Mouse (Mus musculus): ENCODE results near the gene Sbsn.
"Not testable (repeated sequence)": the region's sequence is repeated elsewhere in the genome, so short reads cannot be mapped to it uniquely, and the experiment has no call there.

The Sbsn gene

DNA sequence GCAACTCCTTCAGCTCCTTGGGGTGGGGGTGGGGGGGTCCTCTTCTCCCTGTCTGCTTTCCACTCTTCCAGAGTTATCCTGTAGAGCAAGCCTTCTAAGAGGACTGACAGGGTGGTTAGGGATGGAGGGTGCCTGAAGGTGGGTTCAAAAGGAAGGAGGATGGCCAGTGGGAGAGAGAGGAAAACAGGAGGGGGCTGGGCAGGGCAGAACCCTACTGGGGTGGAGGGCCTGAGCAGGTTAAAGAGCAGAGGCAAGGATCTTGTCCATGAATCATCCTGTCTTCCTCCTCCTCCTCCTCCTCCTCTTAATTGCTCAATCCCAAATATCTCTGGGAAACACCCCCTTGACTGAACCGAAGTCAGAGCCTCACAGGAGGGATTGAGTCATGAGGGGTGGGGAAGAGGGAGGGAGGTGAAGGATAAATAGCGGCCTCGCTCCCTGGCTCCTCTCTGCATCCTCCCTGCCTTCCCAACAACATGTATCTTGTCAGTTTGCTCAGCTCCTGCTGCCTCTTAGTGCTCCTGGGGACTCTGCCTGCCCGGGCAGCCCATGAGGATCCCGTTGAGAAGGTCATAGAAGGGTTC lies at the start of gene Sbsn:
Gene Sbsn, plus strand, starts transcription at position 386 of the 584 bp plus-strand sequence.
- no peak for DNase-seq (ENCODE audit: low read depth, low spot score)

DNA sequence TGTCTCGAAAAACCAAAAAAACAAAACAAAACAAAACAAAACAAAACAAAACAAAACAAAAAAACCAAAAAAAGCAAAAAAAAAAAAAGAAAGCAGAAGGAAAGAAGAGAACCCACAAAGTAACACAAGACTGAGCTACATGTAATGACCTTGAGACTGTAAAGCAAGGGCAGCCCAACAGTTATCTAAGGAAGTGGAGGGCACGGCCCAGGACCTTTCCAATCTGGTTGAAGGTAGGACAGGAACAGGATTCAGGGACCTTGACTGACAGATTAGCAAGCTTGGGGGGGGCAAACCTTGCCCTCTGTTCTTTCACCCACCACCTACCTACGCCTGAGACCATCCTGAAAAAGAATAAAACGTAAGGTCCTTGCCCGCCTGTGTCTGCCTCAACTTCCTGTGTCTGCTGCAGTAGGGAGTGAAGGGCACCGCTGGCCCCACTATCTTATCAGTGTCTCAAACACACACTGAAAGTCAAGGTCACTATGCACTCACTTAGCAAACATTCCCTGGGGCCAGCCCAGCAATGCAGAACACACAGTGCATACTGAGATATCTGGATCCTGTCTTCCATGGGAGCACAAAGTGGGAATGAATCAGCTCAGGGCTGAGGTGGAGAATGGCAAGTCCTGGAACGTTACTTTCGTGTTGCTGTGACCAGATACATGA lies 44.9 kb upstream of the Sbsn start:
- DNase-seq (ENCODE audit: low read depth, low spot score), result no peak

DNA sequence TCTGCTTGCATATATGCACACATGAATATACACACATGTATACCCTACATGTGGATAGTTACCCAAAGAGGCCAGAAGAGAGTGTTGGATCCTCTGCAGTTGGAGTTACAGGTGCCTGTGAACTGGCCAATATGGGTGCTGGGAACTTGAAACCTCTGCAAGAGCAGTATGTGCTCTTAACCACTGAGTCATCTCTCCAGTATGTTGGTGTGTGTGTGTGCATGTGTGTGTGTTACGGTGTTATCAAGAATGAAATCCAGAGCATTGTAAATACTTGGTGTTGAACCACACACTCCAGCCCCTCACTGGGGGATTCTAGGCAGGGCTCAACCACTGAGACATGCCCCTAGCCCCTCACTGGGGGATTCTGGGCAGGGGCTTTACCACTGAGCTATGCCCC lies 43.8 kb upstream of the Sbsn start:
- no peak for DNase-seq (ENCODE audit: low read depth, low spot score)

DNA sequence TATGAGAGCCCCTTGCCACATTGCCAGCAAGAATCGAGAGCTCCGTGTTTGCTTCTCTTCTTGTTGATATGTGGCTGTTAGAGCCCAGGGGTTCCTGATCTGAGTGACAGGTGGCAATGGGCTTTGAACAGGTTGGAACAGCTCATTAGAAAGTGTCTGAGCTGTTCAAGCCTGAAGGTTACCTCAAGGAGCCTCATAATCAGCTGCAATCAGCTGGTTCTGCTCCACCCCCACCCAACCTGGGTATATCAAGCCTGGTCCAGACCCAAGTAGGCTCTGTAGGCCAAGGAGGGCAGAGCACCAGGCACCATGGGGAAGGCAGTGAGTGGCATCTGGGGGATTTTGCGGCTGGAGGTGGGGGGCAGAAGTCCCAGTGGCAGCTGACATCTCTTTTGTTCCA lies 39.3 kb upstream of the Sbsn start, which contains the start of gene Atp4a:
Gene Atp4a, plus strand, starts transcription at position 268 of the 400 bp plus-strand sequence.
- no peak for DNase-seq (ENCODE audit: low read depth, low spot score)

DNA sequence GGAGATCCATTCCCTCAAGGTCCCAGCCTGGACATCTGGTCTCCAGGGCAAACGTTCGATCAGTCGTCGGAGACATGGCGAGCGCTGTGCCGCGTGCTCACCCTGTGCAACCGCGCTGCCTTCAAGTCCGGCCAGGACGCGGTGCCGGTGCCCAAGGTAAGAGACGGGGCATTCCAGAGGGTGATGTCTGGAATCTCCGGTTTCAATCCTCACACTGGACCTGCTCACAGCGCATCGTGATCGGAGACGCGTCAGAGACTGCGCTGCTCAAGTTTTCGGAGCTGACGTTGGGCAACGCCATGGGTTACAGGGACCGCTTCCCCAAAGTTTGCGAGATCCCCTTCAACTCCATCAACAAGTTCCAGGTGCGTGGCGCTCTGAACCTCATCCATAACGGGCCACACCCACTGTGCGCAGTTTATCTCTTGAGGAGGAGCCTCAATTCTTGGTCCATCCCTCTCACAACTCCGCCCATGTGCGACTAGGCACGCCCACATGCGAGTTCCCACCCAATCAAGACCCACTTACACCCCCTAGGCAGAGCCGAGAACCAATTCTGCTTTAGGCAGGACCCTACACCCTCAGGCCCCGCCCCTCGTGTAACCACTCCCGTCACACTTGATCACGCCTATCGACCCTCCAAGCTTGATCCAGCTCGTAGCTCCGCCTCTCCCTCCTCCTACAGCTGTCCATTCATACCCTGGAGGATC lies 34.1 kb upstream of the Sbsn start:
- peak; percentile 73 for DNase-seq (ENCODE audit: low read depth, low spot score)

DNA sequence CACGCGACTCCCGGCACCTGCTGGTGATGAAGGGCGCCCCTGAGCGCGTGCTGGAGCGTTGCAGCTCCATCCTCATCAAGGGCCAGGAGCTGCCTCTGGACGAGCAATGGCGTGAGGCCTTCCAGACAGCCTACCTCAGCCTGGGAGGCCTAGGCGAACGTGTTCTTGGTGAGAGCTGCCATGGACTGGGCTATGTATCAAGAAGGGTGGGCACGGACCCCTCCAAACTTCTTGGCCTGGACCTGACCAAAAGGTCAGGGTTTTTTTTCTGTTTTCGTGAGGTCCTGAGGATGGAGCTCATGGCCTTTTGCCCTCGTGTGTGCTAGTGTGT lies 33.6 kb upstream of the Sbsn start:
- DNase-seq (ENCODE audit: low read depth, low spot score), result no peak

DNA sequence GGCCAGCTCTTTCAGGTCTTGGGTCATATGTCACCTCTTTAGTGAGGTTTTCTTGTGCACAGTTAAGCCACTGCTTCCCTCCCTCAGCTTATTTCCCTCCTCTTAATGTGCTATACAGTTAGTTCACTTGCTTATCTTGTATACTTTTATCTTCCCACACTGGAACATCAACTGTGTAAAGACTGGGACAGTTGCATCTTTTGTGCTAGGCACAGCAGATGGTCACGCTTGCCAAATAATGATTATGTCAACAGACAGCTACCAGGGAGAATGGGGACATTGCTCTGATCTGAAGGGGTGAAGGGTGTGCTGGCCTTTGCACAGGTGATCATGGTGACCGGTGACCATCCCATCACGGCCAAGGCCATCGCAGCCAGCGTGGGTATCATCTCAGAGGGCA lies 31.6 kb upstream of the Sbsn start:
- no peak for DNase-seq (ENCODE audit: low read depth, low spot score)

DNA sequence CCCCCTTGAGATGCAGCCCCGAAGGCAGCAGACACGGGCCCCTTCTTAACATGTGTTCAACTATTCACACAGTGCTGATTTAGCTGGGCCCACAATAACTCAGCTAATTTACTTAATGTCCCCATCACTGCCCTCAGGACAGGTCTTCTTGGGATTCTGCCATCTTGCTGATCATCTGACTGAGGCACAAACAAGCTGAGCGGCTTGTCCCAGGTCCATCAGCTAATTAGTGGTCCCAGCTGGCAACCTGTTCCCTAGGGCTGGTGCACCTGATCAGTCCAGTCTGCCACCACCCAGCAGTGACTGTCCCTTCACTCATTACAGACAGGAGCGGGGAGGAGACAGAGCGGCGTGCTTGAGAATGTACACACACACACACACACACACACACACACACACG lies 30.0 kb upstream of the Sbsn start:
- no peak for DNase-seq (ENCODE audit: low read depth, low spot score)

DNA sequence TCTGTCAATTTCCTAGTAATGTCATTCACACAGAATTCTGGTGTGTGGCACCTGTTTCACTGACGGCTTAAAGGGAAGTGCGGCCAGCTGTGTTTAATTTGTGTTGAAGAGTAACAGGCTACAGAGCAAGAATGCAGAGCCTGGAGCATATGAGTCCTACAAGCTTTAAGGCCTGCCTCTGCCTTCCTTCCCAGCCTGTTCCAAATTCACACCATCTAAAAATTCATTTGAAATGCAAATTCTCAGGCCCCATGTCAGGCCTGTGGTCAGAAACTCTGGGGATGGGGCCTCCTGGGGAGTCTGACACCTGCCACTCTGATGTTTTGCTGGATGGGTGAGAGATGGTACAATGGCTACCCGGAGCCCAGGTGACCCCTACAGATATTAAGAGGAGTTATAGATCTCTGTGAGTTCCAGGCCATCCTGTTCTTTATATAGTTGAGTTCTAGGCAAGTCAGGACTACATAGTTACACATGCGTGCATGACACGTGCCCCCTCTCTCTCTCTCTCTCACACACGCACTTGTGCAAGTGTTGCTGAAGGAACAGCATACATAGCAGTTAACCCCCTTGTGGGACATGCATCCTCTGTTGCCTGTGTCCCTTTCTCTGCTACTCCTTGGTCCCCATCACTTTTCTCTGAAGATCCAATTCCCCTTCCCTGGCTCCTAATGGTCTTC lies 27.9 kb upstream of the Sbsn start:
- no peak for DNase-seq (ENCODE audit: low read depth, low spot score)

DNA sequence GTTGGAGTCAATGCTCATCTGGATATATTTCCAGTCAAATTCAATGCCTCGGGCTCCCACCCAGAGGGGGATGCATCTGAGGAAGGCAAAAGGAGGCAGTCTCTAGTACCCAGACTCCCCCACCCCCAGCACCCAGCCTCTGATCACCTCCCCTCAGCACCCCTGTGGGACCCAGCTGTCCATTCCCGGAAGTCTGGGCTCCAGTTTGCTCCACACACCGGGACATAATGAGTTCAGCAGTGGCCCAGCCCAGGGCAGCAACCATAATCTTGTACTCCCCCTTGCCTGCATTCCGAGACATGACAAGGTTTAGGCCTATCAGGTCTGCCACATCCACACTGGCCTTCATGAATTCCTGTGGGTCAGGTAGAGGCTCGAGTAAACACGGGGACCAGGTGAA lies 23.1 kb upstream of the Sbsn start:
- no peak for DNase-seq (ENCODE audit: low read depth, low spot score)

DNA sequence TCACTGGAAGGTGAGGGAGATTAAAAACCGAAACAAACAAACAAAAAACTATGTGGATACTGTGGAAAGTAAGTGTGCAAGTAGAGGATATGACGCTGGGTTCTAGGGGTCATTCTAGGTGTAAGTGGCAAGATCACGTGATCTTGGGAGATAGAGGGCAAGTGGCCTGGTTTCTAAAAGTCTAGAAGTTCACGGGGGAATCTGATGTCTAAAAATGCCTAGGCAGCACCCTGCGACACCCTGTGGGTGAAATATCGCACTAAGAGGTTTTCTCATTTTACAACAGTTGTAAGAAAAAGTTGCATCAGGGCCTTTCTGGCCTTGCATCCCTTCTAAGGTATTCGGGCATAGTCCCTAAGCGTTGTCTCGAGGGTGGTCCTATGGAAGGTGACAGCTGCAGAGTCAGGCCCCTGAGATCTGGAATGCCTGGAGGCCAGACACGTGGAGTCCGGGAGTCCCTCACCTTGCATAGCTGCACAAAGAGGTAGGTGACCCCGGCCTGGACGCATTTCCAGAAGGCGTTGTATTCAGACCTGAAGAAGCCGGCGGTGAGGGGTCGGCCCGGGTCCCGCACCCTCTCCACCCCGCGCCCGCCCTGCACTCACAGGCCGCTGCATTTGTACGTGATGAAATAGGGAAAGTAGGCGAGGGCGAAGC lies 22.4 kb upstream of the Sbsn start:
- no peak for DNase-seq (ENCODE audit: low read depth, low spot score)

DNA sequence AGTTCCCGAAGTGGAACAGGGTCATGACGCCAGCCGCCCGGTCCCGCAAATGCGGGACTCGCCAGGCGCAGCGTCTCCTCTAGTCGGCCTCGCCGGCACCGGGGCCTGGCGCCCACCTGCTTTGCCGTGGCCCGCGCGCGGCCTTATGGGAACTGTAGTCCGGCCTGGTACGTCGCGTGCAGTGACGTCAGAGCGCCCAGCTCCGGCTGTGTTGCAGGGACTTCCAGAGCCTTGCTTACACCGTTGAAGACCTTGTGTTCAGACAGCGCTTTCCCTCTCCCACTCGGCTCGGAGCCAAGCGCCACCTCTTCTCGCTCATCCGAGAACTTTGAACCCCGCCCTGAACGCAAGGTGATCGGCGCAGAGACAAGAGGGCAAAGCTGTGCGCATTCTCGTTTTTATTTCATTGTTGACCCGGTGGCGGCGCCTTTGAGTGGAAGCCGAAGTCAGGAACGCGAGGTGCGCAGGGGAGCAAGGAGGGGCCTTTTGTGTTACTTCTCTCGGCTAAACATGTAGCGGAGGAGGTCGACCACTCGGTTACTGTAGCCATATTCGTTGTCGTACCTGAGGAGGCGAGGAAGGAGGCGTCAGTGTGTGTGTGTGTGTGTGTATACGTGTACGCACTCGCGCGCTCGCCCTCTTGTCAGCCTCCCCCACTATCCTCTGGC lies 21.7 kb upstream of the Sbsn start, which contains the start of gene Tmem147:
Gene Tmem147, minus strand, starts transcription at position 145 of the 668 bp plus-strand sequence.
- peak; percentile 91 for DNase-seq (ENCODE audit: low read depth, low spot score)

DNA sequence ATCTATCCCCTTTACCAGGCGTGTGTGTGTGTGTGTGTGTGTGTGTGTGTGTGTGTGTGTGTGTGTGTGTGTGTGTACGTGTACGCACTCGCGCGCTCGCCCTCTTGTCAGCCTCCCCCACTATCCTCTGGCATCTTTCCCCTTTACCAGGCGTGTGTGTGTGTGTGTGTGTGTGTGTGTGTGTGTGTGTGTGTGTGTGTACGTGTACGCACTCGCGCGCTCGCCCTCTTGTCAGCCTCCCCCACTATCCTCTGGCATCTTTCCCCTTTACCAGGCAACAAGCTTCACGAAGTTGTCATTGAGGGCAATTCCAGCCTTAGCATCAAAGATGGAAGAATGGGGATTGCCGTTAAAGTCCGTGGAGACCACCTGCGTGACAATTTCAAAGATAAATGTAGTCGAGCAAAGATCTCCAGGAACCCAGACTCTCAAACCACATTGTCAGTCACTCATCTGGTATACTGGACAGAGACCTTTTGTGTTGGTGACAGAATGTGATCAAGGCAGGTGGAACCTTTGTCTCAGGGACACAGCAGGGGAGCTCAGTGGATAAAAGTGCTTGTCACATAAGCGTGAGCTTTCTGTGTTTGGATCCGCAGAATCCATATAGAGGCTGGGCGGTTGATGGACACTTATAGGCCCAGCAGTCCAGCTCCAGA lies 21.1 kb upstream of the Sbsn start:
- DNase-seq (ENCODE audit: low read depth, low spot score), result not testable (repeated sequence)

DNA sequence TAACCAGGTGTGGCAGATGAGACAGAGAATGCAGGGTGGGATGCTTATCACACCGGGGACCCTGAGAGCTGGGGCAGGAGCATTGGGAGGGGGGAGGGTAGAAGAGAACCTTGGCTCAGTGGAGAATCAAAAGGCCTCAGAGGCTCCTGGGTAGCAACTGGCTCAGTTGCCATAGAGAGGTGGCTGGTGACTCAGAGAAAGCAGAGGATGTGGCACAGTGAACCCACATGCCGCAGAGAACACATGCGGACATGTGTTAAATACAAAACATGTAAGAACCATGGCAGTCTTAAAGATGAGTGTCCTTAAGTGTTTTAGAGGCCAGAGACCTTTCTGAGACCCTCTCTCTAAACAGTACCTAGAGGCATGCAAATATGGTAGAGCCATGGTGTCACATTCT lies 15.1 kb upstream of the Sbsn start:
- no peak for DNase-seq (ENCODE audit: low read depth, low spot score)

DNA sequence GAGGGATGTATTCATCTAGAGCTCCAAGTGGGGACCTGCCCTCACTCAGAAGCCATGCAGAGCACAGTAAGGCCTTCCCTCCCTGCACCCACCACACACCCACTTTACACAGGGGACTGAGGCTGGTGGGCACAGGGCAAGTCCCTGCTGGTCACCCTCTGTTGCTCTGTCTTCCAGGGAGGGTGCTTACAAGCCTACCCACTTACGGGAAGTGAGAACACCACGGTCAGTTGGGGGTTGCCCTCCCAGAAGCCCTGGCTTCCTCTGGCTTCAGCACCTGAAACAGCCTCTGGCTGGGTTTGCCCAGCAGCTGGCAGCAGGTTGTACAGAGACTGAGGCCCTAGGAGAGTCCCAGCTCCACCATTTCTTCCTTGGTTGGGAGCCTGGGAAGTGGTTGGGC lies 8.7 kb upstream of the Sbsn start:
- not testable (repeated sequence) for DNase-seq (ENCODE audit: low read depth, low spot score)

DNA sequence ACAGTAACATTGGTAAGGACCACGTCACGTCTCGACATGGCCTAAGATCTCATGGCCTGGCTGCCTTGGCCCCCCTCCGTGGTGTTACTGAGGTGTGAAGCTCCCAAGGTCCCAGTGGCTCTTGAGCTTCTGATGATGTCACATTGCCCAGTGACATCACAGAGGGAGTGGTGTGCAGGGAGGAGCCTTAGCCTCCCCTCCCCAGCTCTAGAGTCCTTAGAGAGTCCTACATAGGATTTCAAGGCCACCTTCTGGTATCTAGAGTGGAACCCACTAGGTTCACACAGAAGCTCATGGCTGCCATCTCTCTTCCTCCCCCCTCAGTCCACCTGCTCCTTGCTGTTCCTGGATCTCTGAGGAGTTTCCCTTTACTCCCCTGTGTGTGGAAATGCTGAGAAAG lies 7.7 kb upstream of the Sbsn start, which contains the start of gene Gapdhs:
Gene Gapdhs, minus strand, starts transcription at position 65 of the 400 bp plus-strand sequence.
- not testable (repeated sequence) for DNase-seq (ENCODE audit: low read depth, low spot score)

DNA sequence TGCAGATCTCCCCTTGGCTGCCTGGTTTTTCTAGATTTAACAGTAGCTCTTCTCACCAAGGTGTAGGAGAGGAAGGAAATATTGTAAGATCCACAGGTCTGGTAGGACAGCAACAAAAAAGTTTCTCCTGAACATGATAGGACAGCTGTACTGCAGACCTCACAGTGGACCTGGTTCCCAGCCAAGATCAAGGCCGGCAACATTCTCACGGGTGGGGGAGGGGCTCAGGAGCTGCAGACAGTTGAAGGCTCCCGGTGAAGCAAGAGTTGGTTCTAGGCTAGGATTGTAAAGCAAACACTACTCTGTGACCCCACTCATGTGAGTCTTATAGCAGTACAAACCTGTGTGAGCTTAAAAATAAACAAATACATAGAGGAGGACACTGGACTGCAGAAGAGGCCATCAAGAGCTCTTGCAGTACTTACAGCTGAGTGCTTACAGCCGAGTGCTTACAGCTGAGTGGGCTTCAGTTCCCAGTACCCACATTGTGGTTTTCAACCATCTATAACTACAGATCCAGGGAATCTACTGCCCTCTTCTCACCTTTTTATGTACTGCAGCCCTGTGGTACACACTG lies 7.2 kb upstream of the Sbsn start:
- no peak for DNase-seq (ENCODE audit: low read depth, low spot score)

DNA sequence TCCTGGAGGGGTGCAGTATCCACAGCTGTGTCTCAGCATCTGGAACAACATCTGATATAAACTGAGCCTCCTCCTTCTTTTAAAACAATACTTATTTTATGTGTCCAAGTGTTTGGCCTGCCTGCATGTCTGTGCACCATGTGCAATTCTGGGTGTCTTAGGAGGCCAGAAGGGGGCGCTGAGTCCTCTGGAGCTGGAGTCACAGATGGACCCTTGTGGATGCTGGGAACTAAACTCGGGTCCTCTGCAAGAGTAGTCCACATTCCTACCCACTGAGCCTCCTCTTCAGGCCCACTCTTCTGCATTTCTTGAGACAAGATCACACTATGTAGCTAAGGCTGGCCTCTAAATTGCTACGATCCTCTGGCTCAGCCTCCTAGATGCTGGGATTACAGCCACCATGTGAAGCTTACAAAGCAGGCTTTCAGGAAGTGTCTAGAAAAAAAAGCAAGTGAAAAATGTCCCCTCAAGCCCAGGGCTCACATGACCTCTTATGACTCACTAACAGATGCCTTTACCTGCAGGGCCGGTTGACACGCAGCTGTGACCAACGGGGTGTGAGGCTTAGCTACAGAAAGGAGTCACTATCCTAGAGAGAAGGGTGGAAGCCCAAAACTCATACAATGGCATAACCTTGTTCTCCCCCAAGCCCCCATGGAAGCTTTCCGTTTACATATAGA lies 3.6 kb upstream of the Sbsn start:
- DNase-seq (ENCODE audit: low read depth, low spot score), result no peak

DNA sequence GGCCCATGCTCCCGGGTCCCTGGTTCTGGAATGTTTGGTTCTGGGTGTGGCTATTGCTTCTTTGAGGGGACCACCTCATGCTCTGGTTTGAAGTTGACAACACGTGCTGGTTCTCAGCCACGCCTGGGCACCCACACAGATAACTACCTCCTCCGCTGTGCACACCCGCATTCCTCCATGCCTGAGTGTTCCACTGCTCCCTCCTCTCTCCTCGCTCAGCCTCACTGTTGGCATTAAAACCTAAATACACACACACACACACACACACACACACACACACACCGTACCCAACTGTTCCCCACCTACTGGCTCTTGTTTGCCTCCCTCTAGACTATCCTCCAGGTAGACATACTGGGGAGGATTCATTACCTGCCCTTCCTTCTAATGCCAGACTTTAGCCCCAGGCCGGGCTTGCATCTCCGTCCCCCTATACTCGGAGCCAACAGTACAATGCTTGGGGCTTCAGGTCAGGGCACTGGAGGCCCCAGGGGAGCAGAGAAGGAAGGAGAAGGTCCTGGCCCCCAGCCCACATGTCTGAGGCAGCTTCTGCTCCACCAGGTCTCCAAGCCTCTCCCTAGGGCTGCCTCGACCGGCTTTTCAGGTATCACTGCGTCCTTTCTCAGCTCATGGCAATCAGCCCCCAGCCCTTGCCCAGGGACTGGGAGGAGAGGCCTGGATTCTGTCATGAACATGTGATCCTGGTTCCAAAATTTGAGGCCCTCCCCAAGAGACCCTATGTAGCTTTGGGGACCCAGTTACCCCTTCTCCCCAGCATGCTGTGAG lies 1.3 kb upstream of the Sbsn start:
- no peak for DNase-seq (ENCODE audit: low read depth, low spot score)
